Mouse (Mus musculus): Measurements from ENCODE around the gene Olfr1257. TPM values are rescaled to one million over a fixed set of nuclear protein-coding genes. Genes with fewer than 3 reads are reported as not detected.
"Not testable (repeated sequence)": the region's sequence is repeated elsewhere in the genome, so short reads cannot be mapped to it uniquely, and the experiment has no call there.

Gene Olfr1257
- not detected in 2 replicates for polyA plus RNA-seq (2014; fragmentation: Nextera tagmentation; extraction: Ambion mirVana)

GRCm38 (mm10) chr2:89878137-89878536 is at the start of gene Olfr1257:
TSS of gene Olfr1257 (plus strand) at chr2:89878437.
- Histone ChIP-seq H3K4me3 (ENCODE audit: low read depth, low read length) (no peak within 1 kb of the TSS), H3K27ac (ENCODE audit: low read depth) (no peak within 1 kb of the TSS), H3K4me1 (ENCODE audit: insufficient read depth) (no peaks in the 10 kb centered on the region), H3K9ac (no peak within 1 kb of the TSS), H3K4me2 (no peak within 1 kb of the TSS), H3K36me3 (ENCODE audit: insufficient read depth) (no peaks in the 10 kb centered on the region), H3K27me3 (ENCODE audit: insufficient read depth, low read length) (no peaks in the 10 kb centered on the region), H3K9me3 (ENCODE audit: low read depth, low read length) (no peaks in the 10 kb centered on the region)
- no peak for TF ChIP-seq CTCF (IDR thresholded peaks at IDR 0.05; ENCODE audit: low read depth)
- no peak for ATAC-seq (ENCODE audit: insufficient read depth)
- 86% methylated on average over 1 of the region's 1 CpGs for WGBS
- DNase-seq = no peak

DNA sequence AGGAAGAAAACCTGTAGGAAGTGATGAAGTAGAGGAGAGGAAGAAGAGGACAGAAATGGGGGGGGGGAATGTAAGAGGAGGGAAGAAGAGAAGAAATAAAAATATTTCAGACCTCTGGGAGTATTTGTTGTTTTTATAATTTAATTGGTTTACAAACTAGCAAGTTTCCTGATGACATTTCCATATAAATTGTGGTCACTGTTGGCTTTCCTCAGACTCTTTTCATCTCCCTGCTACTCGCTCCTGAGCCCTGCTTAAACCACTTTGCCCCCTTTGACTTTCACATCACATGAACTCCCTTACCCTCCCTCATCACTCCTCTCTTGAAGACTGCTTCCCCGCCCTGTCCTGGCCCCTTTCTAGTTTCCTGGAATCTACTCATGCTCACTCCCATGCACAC is 36.8 kb upstream of the Olfr1257 start, which contains the start of gene Olfr1256:
TSS of gene Olfr1256 (minus strand) at position 101 of the 400 bp plus-strand sequence.
- ATAC-seq (ENCODE audit: insufficient read depth) (no peak), DNase-seq (no peak)
- no peak within 1 kb of the TSS for H3K9ac ChIP-seq
- WGBS = 53% methylated on average over 2 of the region's 2 CpGs
- H3K4me3 ChIP-seq (ENCODE audit: low read depth, low read length) = no peak within 1 kb of the TSS
- no peaks in the 10 kb centered on the region for H3K36me3 ChIP-seq (ENCODE audit: insufficient read depth)
- no peak for TF ChIP-seq CTCF (IDR thresholded peaks at IDR 0.05; ENCODE audit: low read depth)
- no peak within 1 kb of the TSS for H3K27ac ChIP-seq (ENCODE audit: low read depth)
- H3K27me3 ChIP-seq (ENCODE audit: insufficient read depth, low read length) = no peaks in the 10 kb centered on the region
- H3K9me3 ChIP-seq (ENCODE audit: low read depth, low read length) = no peaks in the 10 kb centered on the region
- no peaks in the 10 kb centered on the region for H3K4me1 ChIP-seq (ENCODE audit: insufficient read depth)
- H3K4me2 ChIP-seq = no peak within 1 kb of the TSS

GRCm38 (mm10) chr2:89848105-89848504 is 30.1 kb upstream of the Olfr1257 start, which contains the start of gene Olfr48:
TSS of gene Olfr48 (minus strand) at chr2:89848205.
- Histone ChIP-seq H3K4me2 (no peak within 1 kb of the TSS), H3K9me3 (ENCODE audit: low read depth, low read length) (no peaks in the 10 kb centered on the region), H3K4me3 (ENCODE audit: low read depth, low read length) (no peak within 1 kb of the TSS), H3K4me1 (ENCODE audit: insufficient read depth) (no peaks in the 10 kb centered on the region), H3K36me3 (ENCODE audit: insufficient read depth) (no peaks in the 10 kb centered on the region), H3K9ac (no peak within 1 kb of the TSS), H3K27me3 (ENCODE audit: insufficient read depth, low read length) (no peaks in the 10 kb centered on the region), H3K27ac (ENCODE audit: low read depth) (no peak within 1 kb of the TSS)
- DNase-seq = no peak
- no peak for TF ChIP-seq CTCF (IDR thresholded peaks at IDR 0.05; ENCODE audit: low read depth)
- no peak for ATAC-seq (ENCODE audit: insufficient read depth)
- 65% methylated on average over 5 of the region's 5 CpGs for WGBS

- H3K9ac ChIP-seq = no peak overlapping the region
- H3K4me1 ChIP-seq (ENCODE audit: insufficient read depth) = no peaks in the 10 kb centered on the region
- no peaks in the 10 kb centered on the region for H3K36me3 ChIP-seq (ENCODE audit: insufficient read depth)
- no peak overlapping the region for H3K27ac ChIP-seq (ENCODE audit: low read depth)
- H3K9me3 ChIP-seq (ENCODE audit: low read depth, low read length) = no peaks in the 10 kb centered on the region
- WGBS = 91% methylated on average over 1 of the region's 1 CpGs
- ATAC-seq (ENCODE audit: insufficient read depth) = no peak
- TF ChIP-seq CTCF (IDR thresholded peaks at IDR 0.05; ENCODE audit: low read depth) = no peak
- H3K4me2 ChIP-seq = no peak overlapping the region
- H3K27me3 ChIP-seq (ENCODE audit: insufficient read depth, low read length) = no peaks in the 10 kb centered on the region
- DNase-seq = no peak
- H3K4me3 ChIP-seq (ENCODE audit: low read depth, low read length) = no peak overlapping the region
Observed at GRCm38 (mm10) chr2:89849230-89849629, 29.0 kb upstream of the Olfr1257 start.

- not testable (repeated sequence) for H3K27me3 ChIP-seq (ENCODE audit: insufficient read depth, low read length); DNase-seq; H3K4me1 ChIP-seq (ENCODE audit: insufficient read depth); H3K36me3 ChIP-seq (ENCODE audit: insufficient read depth); ATAC-seq (ENCODE audit: insufficient read depth); H3K9me3 ChIP-seq (ENCODE audit: low read depth, low read length); H3K9ac ChIP-seq; H3K27ac ChIP-seq (ENCODE audit: low read depth); H3K4me2 ChIP-seq; H3K4me3 ChIP-seq (ENCODE audit: low read depth, low read length)
- 83% methylated on average over 9 of the region's 9 CpGs for WGBS
Observed at GRCm38 (mm10) chr2:89912616-89913015, 34.4 kb downstream of the Olfr1257 start.

- Histone ChIP-seq H3K27me3 (ENCODE audit: insufficient read depth, low read length) (no peaks in the 10 kb centered on the region), H3K4me2 (no peak within 1 kb of the TSS), H3K9ac (no peak within 1 kb of the TSS), H3K4me1 (ENCODE audit: insufficient read depth) (no peaks in the 10 kb centered on the region), H3K27ac (ENCODE audit: low read depth) (no peak within 1 kb of the TSS), H3K9me3 (ENCODE audit: low read depth, low read length) (no peaks in the 10 kb centered on the region), H3K36me3 (ENCODE audit: insufficient read depth) (no peaks in the 10 kb centered on the region), H3K4me3 (ENCODE audit: low read depth, low read length) (no peak within 1 kb of the TSS)
- ATAC-seq (ENCODE audit: insufficient read depth) = no peak
- DNase-seq = no peak
- TF ChIP-seq CTCF (IDR thresholded peaks at IDR 0.05; ENCODE audit: low read depth) = no peak
Observed at GRCm38 (mm10) chr2:89927009-89927408, 48.8 kb downstream of the Olfr1257 start, which contains the start of gene Olfr1258. TSS of gene Olfr1258 (plus strand) at chr2:89927309.

Other genes with a start within 250 kb of the Olfr1257 start
- not detected in 2 replicates for gene Olfr1249, start 243.5 kb upstream of the Olfr1257 start, polyA plus RNA-seq (2014; fragmentation: Nextera tagmentation; extraction: Ambion mirVana)
- not detected in 2 replicates for gene Olfr1250, start 217.0 kb upstream of the Olfr1257 start, polyA plus RNA-seq (2014; fragmentation: Nextera tagmentation; extraction: Ambion mirVana)
- gene Olfr1251, start 206.5 kb upstream of the Olfr1257 start, polyA plus RNA-seq (2014; fragmentation: Nextera tagmentation; extraction: Ambion mirVana) = not detected in 2 replicates
- gene Olfr1252, start 153.4 kb upstream of the Olfr1257 start, polyA plus RNA-seq (2014; fragmentation: Nextera tagmentation; extraction: Ambion mirVana) = not detected in 2 replicates
- gene Olfr1253, start 121.3 kb upstream of the Olfr1257 start, polyA plus RNA-seq (2014; fragmentation: Nextera tagmentation; extraction: Ambion mirVana) = not detected in 2 replicates
- gene Olfr1254, start 84.8 kb upstream of the Olfr1257 start, polyA plus RNA-seq (2014; fragmentation: Nextera tagmentation; extraction: Ambion mirVana) = not detected in 2 replicates
- gene Olfr1255, start 66.4 kb upstream of the Olfr1257 start, polyA plus RNA-seq (2014; fragmentation: Nextera tagmentation; extraction: Ambion mirVana) = not detected in 2 replicates
- gene Olfr1256, start 36.9 kb upstream of the Olfr1257 start, polyA plus RNA-seq (2014; fragmentation: Nextera tagmentation; extraction: Ambion mirVana) = not detected in 2 replicates
- not detected in 2 replicates for gene Olfr48, start 30.2 kb upstream of the Olfr1257 start, polyA plus RNA-seq (2014; fragmentation: Nextera tagmentation; extraction: Ambion mirVana)
- gene Olfr1258, start 48.9 kb downstream of the Olfr1257 start, polyA plus RNA-seq (2014; fragmentation: Nextera tagmentation; extraction: Ambion mirVana) = not detected in 2 replicates
- gene Olfr1259, start 70.2 kb downstream of the Olfr1257 start, polyA plus RNA-seq (2014; fragmentation: Nextera tagmentation; extraction: Ambion mirVana) = not detected in 2 replicates
- gene Olfr1260, start 95.9 kb downstream of the Olfr1257 start, polyA plus RNA-seq (2014; fragmentation: Nextera tagmentation; extraction: Ambion mirVana) = not detected in 2 replicates
- not detected in 2 replicates for gene Olfr1261, start 112.8 kb downstream of the Olfr1257 start, polyA plus RNA-seq (2014; fragmentation: Nextera tagmentation; extraction: Ambion mirVana)
- gene Olfr1262, start 121.7 kb downstream of the Olfr1257 start, polyA plus RNA-seq (2014; fragmentation: Nextera tagmentation; extraction: Ambion mirVana) = not detected in 2 replicates
- gene Olfr1263, start 133.7 kb downstream of the Olfr1257 start, polyA plus RNA-seq (2014; fragmentation: Nextera tagmentation; extraction: Ambion mirVana) = not detected in 2 replicates
- gene Olfr1264, start 147.1 kb downstream of the Olfr1257 start, polyA plus RNA-seq (2014; fragmentation: Nextera tagmentation; extraction: Ambion mirVana) = not detected in 2 replicates
- not detected in 2 replicates for gene Olfr1265, start 156.9 kb downstream of the Olfr1257 start, polyA plus RNA-seq (2014; fragmentation: Nextera tagmentation; extraction: Ambion mirVana)
- not detected in 2 replicates for gene Olfr140, start 185.2 kb downstream of the Olfr1257 start, polyA plus RNA-seq (2014; fragmentation: Nextera tagmentation; extraction: Ambion mirVana)
- gene Olfr1269, start 243.0 kb downstream of the Olfr1257 start, polyA plus RNA-seq (2014; fragmentation: Nextera tagmentation; extraction: Ambion mirVana) = not detected in 2 replicates